Mouse (Mus musculus) MEL (cell line): Measurements from ENCODE around the gene Gm4131. TPM values are rescaled to one million over a fixed set of nuclear protein-coding genes. Genes with fewer than 3 reads are reported as not detected.

ENCODE experiments used
- DNase-seq: peaks from one replicate; pipeline ENCODE4 v3.0.0; 2011; ENCODE audit warnings: low read depth, low spot score
- H3K27ac ChIP-seq: 2 replicates; pipeline ENCODE4 v1.5.1; 2012; ENCODE audit warnings: low read depth, mild to moderate bottlenecking, control low read depth, low read length, moderate library complexity; ENCODE audit not compliant: control insufficient read depth
- H3K27me3 ChIP-seq, 2 experiments: fragments of 150-350 bp in 1 of 2; sonication (generic) in 1 of 2; 2 replicates each; pipeline ENCODE4 v1.6.1; 2012; ENCODE audit warnings: low read length in 2 of 2, mild to moderate bottlenecking in 2 of 2, improper control_type of control experiment in 1 of 2, moderate library complexity in 1 of 2; ENCODE audit not compliant: insufficient read depth in 2 of 2, control insufficient read depth in 1 of 2
- H3K36me3 ChIP-seq, 2 experiments: 2 replicates each; pipeline ENCODE4 v1.6.1; 2012 to 2014; ENCODE audit warnings: low read length in 2 of 2, improper control_type of control experiment in 1 of 2, inconsistent platforms in 1 of 2, mild to moderate bottlenecking in 1 of 2; ENCODE audit not compliant: insufficient read depth in 2 of 2, control insufficient read depth in 1 of 2
- H3K4me1 ChIP-seq, 2 experiments: fragments of 150-350 bp in 1 of 2; sonication (generic) in 1 of 2; 2 replicates each; pipeline ENCODE4 v1.6.1; 2012; ENCODE audit warnings: low read length in 2 of 2, improper control_type of control experiment in 1 of 2, mild to moderate bottlenecking in 1 of 2; ENCODE audit not compliant: insufficient read depth in 2 of 2, control insufficient read depth in 1 of 2
- H3K4me3 ChIP-seq, 2 experiments: fragments of 150-350 bp in 1 of 2; sonication (generic) in 1 of 2; 2 replicates each; pipeline ENCODE4 v1.5.1; 2012; ENCODE audit warnings: low read depth in 2 of 2, low read length in 2 of 2, mild to moderate bottlenecking in 2 of 2, moderate library complexity in 2 of 2, control low read depth in 1 of 2, improper control_type of control experiment in 1 of 2; ENCODE audit not compliant: control insufficient read depth in 1 of 2, insufficient read depth in 1 of 2
- H3K79me2 ChIP-seq: 2 replicates; pipeline ENCODE4 v1.6.1; 2012; ENCODE audit warnings: mild to moderate bottlenecking, low read length, moderate library complexity; ENCODE audit not compliant: control insufficient read depth, poor library complexity, insufficient read depth
- H3K9ac ChIP-seq: 2 replicates; pipeline ENCODE4 v1.6.1; 2012; ENCODE audit warnings: low read depth, mild to moderate bottlenecking, control low read depth, low read length, moderate library complexity; ENCODE audit not compliant: control insufficient read depth, poor library complexity, severe bottlenecking
- H3K9me3 ChIP-seq: fragments of 150-350 bp; sonication (generic); replicated peaks from 2 replicates; pipeline ENCODE4 v1.6.1; 2012; ENCODE audit warnings: mild to moderate bottlenecking, low read length, improper control_type of control experiment, moderate library complexity; ENCODE audit not compliant: insufficient read depth
- BHLHE40 ChIP-seq: IDR thresholded peaks from 2 replicates; pipeline ENCODE4 v1.6.1; 2012; ENCODE audit warnings: low read depth, mild to moderate bottlenecking, inconsistent platforms, low read length, improper control_type of control experiment, borderline replicate concordance
- CHD1 ChIP-seq: IDR thresholded peaks from 2 replicates; pipeline ENCODE4 v1.6.1; 2012; ENCODE audit warnings: low read depth, mild to moderate bottlenecking, inconsistent platforms, low read length, improper control_type of control experiment
- CHD2 ChIP-seq: IDR thresholded peaks from 2 replicates; pipeline ENCODE4 v1.6.1; 2011; ENCODE audit warnings: low read length, improper control_type of control experiment
- CTCF ChIP-seq, 3 experiments: IDR thresholded peaks in 2 of 3; conservative IDR thresholded peaks in 1 of 3; 2 replicates each; pipeline ENCODE4 v1.5.1; 2011 to 2012; ENCODE audit warnings: low read length in 3 of 3, low read depth in 2 of 3, mild to moderate bottlenecking in 2 of 3, improper control_type of control experiment in 1 of 3, inconsistent platforms in 1 of 3, mixed read lengths in 1 of 3, moderate library complexity in 1 of 3; ENCODE audit not compliant: control insufficient read depth in 1 of 3, insufficient read depth in 1 of 3, poor library complexity in 1 of 3, severe bottlenecking in 1 of 3
- EP300 ChIP-seq, 2 experiments: IDR thresholded peaks; 2 replicates each; pipeline ENCODE4 v1.6.1; 2011; ENCODE audit warnings: improper control_type of control experiment in 2 of 2, low read length in 2 of 2, low read depth in 1 of 2, mild to moderate bottlenecking in 1 of 2
- ETS1 ChIP-seq: IDR thresholded peaks from 2 replicates; pipeline ENCODE4 v1.6.1; 2012; ENCODE audit warnings: low read depth, mild to moderate bottlenecking, inconsistent platforms, low read length, improper control_type of control experiment, moderate library complexity
- GABPA ChIP-seq: IDR thresholded peaks from 2 replicates; pipeline ENCODE4 v1.6.1; 2012; ENCODE audit warnings: low read depth, mild to moderate bottlenecking, inconsistent platforms, low read length, improper control_type of control experiment, moderate library complexity
- JUND ChIP-seq: IDR thresholded peaks from 2 replicates; pipeline ENCODE4 v1.6.1; 2011; ENCODE audit warnings: low read depth, mild to moderate bottlenecking, improper control_type of control experiment, low read length
- MYB ChIP-seq: IDR thresholded peaks from 2 replicates; pipeline ENCODE4 v1.6.1; 2011; ENCODE audit warnings: mild to moderate bottlenecking, low read depth, low read length, improper control_type of control experiment
- MYC ChIP-seq: IDR thresholded peaks from 2 replicates; pipeline ENCODE4 v1.6.1; 2011; ENCODE audit warnings: low read depth, mild to moderate bottlenecking, low read length, improper control_type of control experiment, moderate library complexity
- POLR2A ChIP-seq, 2 experiments: IDR thresholded peaks; 2 replicates each; pipeline ENCODE4 v1.6.1; 2011 to 2012; ENCODE audit warnings: low read length in 2 of 2, mild to moderate bottlenecking in 2 of 2, control low read depth in 1 of 2, improper control_type of control experiment in 1 of 2, low read depth in 1 of 2, moderate library complexity in 1 of 2; ENCODE audit not compliant: control insufficient read depth in 1 of 2, insufficient read depth in 1 of 2, poor library complexity in 1 of 2
- POLR2AphosphoS5 ChIP-seq: IDR thresholded peaks from 2 replicates; pipeline ENCODE4 v1.6.1; 2012; ENCODE audit warnings: low read depth, borderline replicate concordance, mild to moderate bottlenecking, inconsistent platforms, low read length, moderate library complexity, mixed read lengths
- RCOR1 ChIP-seq: IDR thresholded peaks from 2 replicates; pipeline ENCODE4 v1.6.1; 2012; ENCODE audit warnings: low read depth, mild to moderate bottlenecking, inconsistent platforms, low read length, improper control_type of control experiment
- ZC3H11A ChIP-seq: IDR thresholded peaks from 2 replicates; pipeline ENCODE4 v1.6.1; 2012; ENCODE audit warnings: low read depth, mild to moderate bottlenecking, inconsistent platforms, low read length, improper control_type of control experiment
- ZMIZ1 ChIP-seq: IDR thresholded peaks from 2 replicates; pipeline ENCODE4 v1.6.1; 2012; ENCODE audit warnings: low read depth, mild to moderate bottlenecking, inconsistent platforms, low read length, improper control_type of control experiment, moderate library complexity
- polyA plus RNA-seq, 2 experiments: library from polyadenylated mRNA; stranded (reverse) in 1 of 2; unstranded in 1 of 2; fragments of >175 nt in 1 of 2; fragments of >200 nt in 1 of 2; gene quantifications; 2 replicates each; pipeline versions ENCODE4 v1.2.1 to v1.2.4; 2012; ENCODE audit warnings: low replicate concordance in 2 of 2, low read depth in 1 of 2; ENCODE audit not compliant: insufficient read length in 2 of 2, insufficient read depth in 1 of 2, missing spikeins in 1 of 2
- total RNA-seq: library from RNA; depleted of rRNA; stranded (reverse); fragments of 300-350 nt; gene quantifications from 2 replicates; pipeline ENCODE4 v1.2.3, GENCODE M21; 2012

Gene Gm4131
- total and polyA plus RNA-seq, 3 experiments, result not detected

DNA sequence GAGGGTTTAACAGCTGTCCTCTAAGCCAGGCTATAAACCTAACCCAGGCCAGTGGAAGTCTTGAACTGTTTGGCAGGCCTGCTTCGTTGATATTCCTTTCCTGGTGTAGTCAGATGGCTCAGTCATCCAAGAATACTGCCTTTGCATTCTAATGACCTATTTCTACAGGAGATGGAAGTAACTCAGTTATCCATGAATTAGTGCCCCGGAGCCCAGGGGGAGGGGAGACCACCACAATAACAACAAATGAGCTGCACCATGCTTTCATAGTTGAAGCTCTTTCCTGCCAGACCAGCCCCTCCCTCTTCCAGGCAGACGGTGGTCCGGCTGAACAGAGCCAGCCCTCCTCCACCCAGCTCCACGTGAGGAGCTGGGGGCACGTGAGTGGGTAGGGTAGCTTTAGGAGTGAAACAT lies 33.4 kb upstream of the Gm4131 start:
- TF ChIP-seq GABPA (no peak), MYB (no peak), CHD1 (no peak), ZMIZ1 (no peak), BHLHE40 (no peak), POLR2AphosphoS5 (no peak)
- Histone ChIP-seq H3K27ac (no peak overlapping the region), H3K79me2 (no peaks in the 10 kb centered on the region), H3K9me3 (no peaks in the 10 kb centered on the region), H3K9ac (no peak overlapping the region), H3K4me3 (no peak overlapping the region), H3K4me1 (no peaks in the 10 kb centered on the region), H3K36me3 (no peaks in the 10 kb centered on the region), H3K27me3 (no peaks in the 10 kb centered on the region)
- DNase-seq, result no peak

GRCm38 (mm10) chr14:62585338-62585737 lies 18.6 kb upstream of the Gm4131 start:
- TF ChIP-seq CHD2 (no peak), MYC (no peak), CTCF (IDR thresholded peaks at IDR 0.05 in 2 of 3, conservative IDR thresholded peaks at IDR 0.05 in 1 of 3; ENCODE audit: control insufficient read depth in 1 of 3, insufficient read depth in 1 of 3, low read depth in 2 of 3, low read length in 3 of 3, poor library complexity in 1 of 3, severe bottlenecking in 1 of 3) (no peak), EP300 (IDR thresholded peaks at IDR 0.05; ENCODE audit: low read depth in 1 of 2, low read length in 2 of 2) (no peak), JUND (no peak), MYB (no peak), ZC3H11A (no peak), POLR2A (IDR thresholded peaks at IDR 0.05; ENCODE audit: control insufficient read depth in 1 of 2, insufficient read depth in 1 of 2, low read depth in 1 of 2, low read length in 2 of 2, poor library complexity in 1 of 2) (no peak), ETS1 (no peak)
- TF ChIP-seq, all 39 proteins: peak for 0

DNA sequence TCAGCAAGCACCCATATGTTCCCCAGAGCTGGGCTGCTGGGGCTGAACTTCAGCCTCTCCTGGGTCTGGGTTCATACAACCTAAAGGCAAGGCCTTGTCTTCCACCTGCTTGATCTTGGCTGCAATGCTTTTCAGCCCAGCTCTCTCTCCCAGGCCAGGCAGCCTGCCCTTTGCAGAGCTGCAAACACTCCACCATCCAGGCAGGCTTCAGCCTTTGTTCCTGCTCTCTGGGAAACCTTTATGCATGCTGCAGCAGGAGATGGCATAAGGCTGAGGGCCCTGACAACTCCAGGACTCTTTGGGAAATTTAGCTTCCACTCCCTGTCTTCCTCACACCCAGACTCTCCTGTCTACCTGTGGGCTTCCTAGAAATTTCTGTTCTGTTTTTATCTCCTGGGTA lies 17.9 kb upstream of the Gm4131 start:
- DNase-seq, result no peak
- no peak for TF ChIP-seq RCOR1
- H3K9ac ChIP-seq, result no peak overlapping the region

More at GRCm38 (mm10) chr14:62585338-62585737, 18.6 kb upstream of the Gm4131 start:
- peaks cover 0 to 1% of the 10 kb centered on the region in 2 experiments; a peak in 1 of 4 replicates for H3K27me3 ChIP-seq
- no peak for DNase-seq
- H3K79me2 ChIP-seq, result no peaks in the 10 kb centered on the region
- H3K4me3 ChIP-seq, result no peak overlapping the region
- H3K9me3 ChIP-seq, result no peaks in the 10 kb centered on the region
- no peaks in the 10 kb centered on the region; a peak in 1 of 4 replicates for H3K36me3 ChIP-seq
- no peaks in the 10 kb centered on the region for H3K4me1 ChIP-seq
- H3K9ac ChIP-seq, result no peak overlapping the region
- no peak overlapping the region for H3K27ac ChIP-seq

More for the DNA sequence above, 17.9 kb upstream of the Gm4131 start:
- no peaks in the 10 kb centered on the region for H3K9me3 ChIP-seq
- no peaks in the 10 kb centered on the region for H3K79me2 ChIP-seq
- H3K27me3 ChIP-seq, result peaks cover 0 to 1% of the 10 kb centered on the region in 2 experiments; a peak in 1 of 4 replicates
- H3K4me3 ChIP-seq, result no peak overlapping the region
- H3K36me3 ChIP-seq, result no peaks in the 10 kb centered on the region; a peak in 1 of 4 replicates
- H3K4me1 ChIP-seq, result no peaks in the 10 kb centered on the region
- H3K27ac ChIP-seq, result no peak overlapping the region
